Mouse (Mus musculus): ENCODE measurements around the gene Fam117b. TPM values are rescaled to one million over a fixed set of nuclear protein-coding genes. Genes with fewer than 3 reads are reported as not detected.
A peak's percentile ranks its signal among the peaks of the same experiment; 100 is the strongest.

Fam117b gene
- polyA plus RNA-seq (2014; fragmentation: Nextera tagmentation; extraction: Ambion mirVana): 18.5 and 18.9 TPM in 2 replicates

DNA sequence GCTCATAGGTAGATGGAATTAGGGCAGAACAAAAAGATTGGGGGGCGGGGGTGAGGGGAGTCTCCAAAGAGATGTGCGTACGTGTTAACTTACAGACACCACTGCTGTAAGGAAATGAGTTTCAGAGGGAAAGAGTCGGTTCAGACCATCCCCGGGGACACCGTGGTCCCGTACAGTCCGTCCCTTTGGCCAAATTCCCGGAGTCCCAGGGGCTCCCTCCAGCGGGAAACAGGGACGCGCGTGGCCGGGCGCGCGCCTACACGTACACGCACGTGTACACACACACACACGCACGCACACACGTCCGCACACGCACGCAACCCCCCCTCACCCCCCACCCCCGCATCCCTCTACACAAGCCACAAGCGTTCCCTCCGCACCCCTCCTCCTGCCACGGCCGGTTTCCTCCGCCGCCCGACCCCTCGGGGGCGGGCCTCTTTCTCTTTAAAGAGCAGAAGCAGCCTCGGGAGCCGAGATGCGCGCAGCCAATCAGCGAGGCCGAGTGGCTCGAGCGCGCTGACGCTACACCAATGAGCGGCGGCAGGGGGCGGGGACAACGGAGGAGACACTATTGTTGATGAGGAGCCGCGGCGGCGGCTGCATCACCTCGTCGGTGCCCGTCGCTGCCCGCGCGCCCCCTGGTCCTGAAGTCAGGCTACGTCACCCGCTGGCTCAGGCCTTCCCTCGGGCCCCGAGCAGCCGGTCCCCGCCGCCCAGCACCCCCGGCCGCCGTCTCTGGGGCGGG, at the start of gene Fam117b:
Gene Fam117b, plus strand, starts transcription at position 594 of the 745 bp plus-strand sequence.
- Histone ChIP-seq H3K4me1 (ENCODE audit: control insufficient read depth, insufficient read depth, low read length) (peaks cover 10% of the 10 kb centered on the region), H3K4me2 (ENCODE audit: low read depth) (peak within 1 kb of the TSS; percentile 80), H3K27me3 (ENCODE audit: control insufficient read depth, insufficient read depth, low read length) (no peaks in the 10 kb centered on the region), H3K9me3 (ENCODE audit: control insufficient read depth, low read length) (no peaks in the 10 kb centered on the region), H3K36me3 (ENCODE audit: control insufficient read depth, insufficient read depth, low read length) (no peaks in the 10 kb centered on the region), H3K27ac (ENCODE audit: low read depth, low read length) (peak within 1 kb of the TSS; percentile 98), H3K4me3 (ENCODE audit: low read depth, low read length) (peak within 1 kb of the TSS; percentile 100), H3K9ac (ENCODE audit: low read length) (peak within 1 kb of the TSS; percentile 97)
- ATAC-seq (ENCODE audit: insufficient read depth, low FRiP score, low TSS enrichment) (peak; percentile 98), DNase-seq (ENCODE audit: low spot score) (peak; percentile 99)
- under 1% methylated on average over 48 of the region's 72 CpGs for WGBS

DNA sequence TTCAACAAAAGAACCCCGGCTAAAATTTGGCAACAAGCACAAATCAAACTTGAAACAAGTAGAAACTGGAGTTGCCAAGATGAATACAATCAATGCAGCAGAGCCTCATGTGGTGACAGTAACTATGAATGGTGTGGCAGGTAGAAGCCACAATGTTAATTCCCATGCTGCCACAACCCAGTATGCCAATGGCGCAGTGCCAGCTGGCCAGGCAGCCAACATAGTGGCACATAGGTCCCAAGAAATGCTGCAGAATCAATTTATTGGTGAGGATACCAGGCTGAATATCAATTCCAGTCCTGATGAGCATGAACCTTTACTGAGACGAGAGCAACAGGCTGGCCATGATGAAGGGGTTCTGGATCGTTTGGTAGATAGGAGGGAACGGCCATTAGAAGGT, 44.8 kb upstream of the Fam117b start:
- Histone ChIP-seq H3K9ac (ENCODE audit: low read length) (no peak overlapping the region), H3K4me3 (ENCODE audit: low read depth, low read length) (no peak overlapping the region), H3K27ac (ENCODE audit: low read depth, low read length) (no peak overlapping the region), H3K4me2 (ENCODE audit: low read depth) (no peak overlapping the region), H3K9me3 (ENCODE audit: control insufficient read depth, low read length) (no peaks in the 10 kb centered on the region), H3K27me3 (ENCODE audit: control insufficient read depth, insufficient read depth, low read length) (no peaks in the 10 kb centered on the region), H3K36me3 (ENCODE audit: control insufficient read depth, insufficient read depth, low read length) (peaks cover 10% of the 10 kb centered on the region), H3K4me1 (ENCODE audit: control insufficient read depth, insufficient read depth, low read length) (no peaks in the 10 kb centered on the region)
- DNase-seq (ENCODE audit: low spot score) (no peak), ATAC-seq (ENCODE audit: insufficient read depth, low FRiP score, low TSS enrichment) (no peak)
- 95% methylated on average over 5 of the region's 5 CpGs for WGBS

DNA sequence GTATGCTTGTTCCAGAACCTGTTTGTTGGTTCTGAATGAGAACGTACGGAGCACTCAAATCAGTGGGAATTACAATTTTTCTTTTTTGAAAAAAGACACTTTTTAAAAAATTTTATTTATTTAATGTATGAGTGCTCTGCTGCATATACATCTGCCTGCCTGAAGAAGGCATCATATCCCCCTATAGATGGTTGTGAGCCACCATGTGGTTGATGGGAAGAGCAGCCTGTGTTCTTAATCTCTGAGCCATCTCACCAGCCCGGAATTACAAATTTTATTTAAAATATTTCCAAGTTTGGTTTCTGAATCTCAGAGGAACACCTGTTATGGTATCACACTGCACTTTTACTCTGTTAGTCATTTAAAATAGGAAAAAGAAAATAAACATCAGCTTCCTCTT, 38.8 kb upstream of the Fam117b start:
- Histone ChIP-seq H3K27me3 (ENCODE audit: control insufficient read depth, insufficient read depth, low read length) (no peaks in the 10 kb centered on the region), H3K4me3 (ENCODE audit: low read depth, low read length) (no peak overlapping the region), H3K9ac (ENCODE audit: low read length) (no peak overlapping the region), H3K4me2 (ENCODE audit: low read depth) (no peak overlapping the region), H3K27ac (ENCODE audit: low read depth, low read length) (no peak overlapping the region), H3K36me3 (ENCODE audit: control insufficient read depth, insufficient read depth, low read length) (no peaks in the 10 kb centered on the region; the same call in 1 of the 2 replicates), H3K9me3 (ENCODE audit: control insufficient read depth, low read length) (no peaks in the 10 kb centered on the region), H3K4me1 (ENCODE audit: control insufficient read depth, insufficient read depth, low read length) (no peaks in the 10 kb centered on the region)
- DNase-seq (ENCODE audit: low spot score) (no peak), ATAC-seq (ENCODE audit: insufficient read depth, low FRiP score, low TSS enrichment) (no peak)
- WGBS: 92% methylated on average over 3 of the region's 3 CpGs

DNA sequence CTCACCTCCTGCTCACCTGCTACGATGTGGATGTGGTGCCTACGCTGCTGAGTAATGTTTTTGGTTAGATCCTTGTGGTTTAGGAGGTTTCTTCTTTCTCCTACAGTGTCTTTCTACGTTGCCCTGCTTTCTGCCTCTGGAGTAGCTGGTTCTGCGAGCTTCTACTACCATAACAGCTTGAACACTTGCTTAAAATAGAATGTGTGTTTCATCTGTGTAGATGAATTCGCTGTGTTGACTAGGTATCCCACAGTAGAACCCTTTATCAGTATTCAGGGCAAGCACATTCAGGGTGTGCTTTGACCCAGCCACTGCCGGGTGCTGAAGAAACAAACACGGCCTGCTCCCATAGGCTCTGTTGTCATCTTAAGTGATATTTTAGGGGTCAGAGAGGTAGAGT, 34.7 kb upstream of the Fam117b start:
- no peaks in the 10 kb centered on the region for H3K9me3 ChIP-seq (ENCODE audit: control insufficient read depth, low read length)
- H3K4me1 ChIP-seq (ENCODE audit: control insufficient read depth, insufficient read depth, low read length): no peaks in the 10 kb centered on the region
- H3K9ac ChIP-seq (ENCODE audit: low read length): no peak overlapping the region
- H3K4me3 ChIP-seq (ENCODE audit: low read depth, low read length): no peak overlapping the region
- no peak overlapping the region for H3K4me2 ChIP-seq (ENCODE audit: low read depth)
- no peaks in the 10 kb centered on the region for H3K36me3 ChIP-seq (ENCODE audit: control insufficient read depth, insufficient read depth, low read length)
- no peaks in the 10 kb centered on the region for H3K27me3 ChIP-seq (ENCODE audit: control insufficient read depth, insufficient read depth, low read length)
- ATAC-seq (ENCODE audit: insufficient read depth, low FRiP score, low TSS enrichment) (no peak), DNase-seq (ENCODE audit: low spot score) (no peak)
- H3K27ac ChIP-seq (ENCODE audit: low read depth, low read length): no peak overlapping the region
- 92% methylated on average over 7 of the region's 7 CpGs for WGBS

DNA sequence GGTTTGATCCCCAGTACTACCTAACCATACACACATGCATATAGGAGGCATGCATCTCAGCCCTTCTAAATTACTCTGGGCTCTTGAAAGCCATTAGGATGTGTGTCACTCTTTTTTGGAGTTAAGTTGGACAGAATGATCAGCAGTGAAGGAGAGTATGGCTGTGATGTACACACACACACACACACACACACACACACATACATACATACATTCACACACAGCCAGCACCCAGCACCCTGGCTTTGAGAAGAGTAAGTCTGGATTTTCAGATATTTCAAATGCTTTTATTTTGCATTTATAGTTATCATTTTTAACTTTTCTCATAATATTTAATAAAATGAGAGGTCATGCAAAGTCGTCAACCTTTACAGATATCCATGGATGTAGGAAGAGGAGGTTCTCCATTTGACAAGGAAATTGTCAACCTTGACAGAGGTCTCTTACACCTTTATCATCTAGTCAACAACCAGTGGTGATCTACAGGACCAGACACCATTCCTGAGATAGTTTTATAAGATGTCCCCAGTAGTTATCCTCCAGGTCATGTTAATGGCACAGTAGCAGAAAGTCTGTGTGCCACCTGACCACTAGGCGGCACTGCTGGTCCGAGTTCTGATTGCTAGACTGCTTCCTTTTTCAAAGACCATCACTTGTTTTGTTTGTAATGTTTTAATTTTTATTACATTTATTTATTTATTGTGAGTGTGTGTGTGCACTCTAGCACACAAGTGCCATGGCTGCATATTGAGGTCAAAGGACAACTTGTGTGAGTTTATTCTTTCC, 29.3 kb upstream of the Fam117b start:
- H3K4me3 ChIP-seq (ENCODE audit: low read depth, low read length): no peak overlapping the region
- WGBS: 32% methylated on average over 3 of the region's 3 CpGs
- no peaks in the 10 kb centered on the region; the same call in 1 of the 2 replicates for H3K4me1 ChIP-seq (ENCODE audit: control insufficient read depth, insufficient read depth, low read length)
- no peak overlapping the region for H3K27ac ChIP-seq (ENCODE audit: low read depth, low read length)
- peak; percentile 60 for DNase-seq (ENCODE audit: low spot score)
- no peaks in the 10 kb centered on the region for H3K27me3 ChIP-seq (ENCODE audit: control insufficient read depth, insufficient read depth, low read length)
- no peaks in the 10 kb centered on the region for H3K36me3 ChIP-seq (ENCODE audit: control insufficient read depth, insufficient read depth, low read length)
- no peak overlapping the region for H3K9ac ChIP-seq (ENCODE audit: low read length)
- peak; percentile 48; the same call in 1 of the 2 replicates for ATAC-seq (ENCODE audit: insufficient read depth, low FRiP score, low TSS enrichment)
- no peak overlapping the region for H3K4me2 ChIP-seq (ENCODE audit: low read depth)
- H3K9me3 ChIP-seq (ENCODE audit: control insufficient read depth, low read length): no peaks in the 10 kb centered on the region

DNA sequence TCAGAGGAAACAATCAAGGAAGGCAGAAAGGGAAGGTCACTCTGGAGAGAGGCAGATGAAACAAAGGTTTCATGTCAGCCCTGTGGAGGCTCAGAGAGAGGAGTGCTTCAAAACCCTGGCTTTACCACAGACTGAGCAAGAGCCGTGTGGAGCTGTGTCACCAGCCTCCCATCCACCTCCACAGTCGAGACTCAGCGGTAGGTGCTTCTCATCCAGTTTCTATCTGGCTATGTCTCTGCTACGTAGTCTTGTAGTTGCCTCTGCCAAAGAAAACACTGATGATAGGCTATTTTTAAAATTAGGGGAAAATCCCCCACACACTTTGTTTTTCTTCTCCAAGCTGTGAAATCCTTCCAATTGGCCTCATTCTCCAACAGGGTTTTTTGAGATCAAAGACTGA, 25.9 kb upstream of the Fam117b start:
- ATAC-seq (ENCODE audit: insufficient read depth, low FRiP score, low TSS enrichment) (no peak), DNase-seq (ENCODE audit: low spot score) (no peak)
- Histone ChIP-seq H3K9ac (ENCODE audit: low read length) (no peak overlapping the region), H3K27me3 (ENCODE audit: control insufficient read depth, insufficient read depth, low read length) (no peaks in the 10 kb centered on the region), H3K36me3 (ENCODE audit: control insufficient read depth, insufficient read depth, low read length) (no peaks in the 10 kb centered on the region), H3K9me3 (ENCODE audit: control insufficient read depth, low read length) (no peaks in the 10 kb centered on the region), H3K4me3 (ENCODE audit: low read depth, low read length) (no peak overlapping the region), H3K27ac (ENCODE audit: low read depth, low read length) (no peak overlapping the region), H3K4me1 (ENCODE audit: control insufficient read depth, insufficient read depth, low read length) (no peaks in the 10 kb centered on the region; the same call in 1 of the 2 replicates), H3K4me2 (ENCODE audit: low read depth) (no peak overlapping the region)
- WGBS: 63% methylated on average over 4 of the region's 4 CpGs

DNA sequence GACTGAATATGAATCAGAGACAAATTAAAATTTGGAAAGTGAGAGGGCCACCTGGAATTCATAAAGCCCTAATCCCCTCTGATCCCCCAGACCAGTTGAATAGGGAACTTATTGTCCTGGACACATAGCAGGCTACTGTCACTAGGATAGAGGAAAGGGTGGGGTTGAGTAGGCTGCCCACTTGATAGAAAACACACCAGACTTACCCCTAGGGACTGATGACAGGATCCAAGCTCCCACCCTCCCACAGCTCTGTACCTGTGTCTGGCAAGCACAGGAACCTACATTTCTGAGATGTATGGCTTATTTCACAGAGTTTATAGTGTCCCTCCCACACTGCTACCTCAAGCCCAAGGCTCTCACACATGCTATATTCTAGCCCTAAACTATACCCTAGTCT, 24.8 kb upstream of the Fam117b start:
- no peak overlapping the region for H3K9ac ChIP-seq (ENCODE audit: low read length)
- ATAC-seq (ENCODE audit: insufficient read depth, low FRiP score, low TSS enrichment) (no peak), DNase-seq (ENCODE audit: low spot score) (no peak)
- H3K4me1 ChIP-seq (ENCODE audit: control insufficient read depth, insufficient read depth, low read length): no peaks in the 10 kb centered on the region; the same call in 1 of the 2 replicates
- no peaks in the 10 kb centered on the region for H3K36me3 ChIP-seq (ENCODE audit: control insufficient read depth, insufficient read depth, low read length)
- no peaks in the 10 kb centered on the region for H3K9me3 ChIP-seq (ENCODE audit: control insufficient read depth, low read length)
- H3K4me2 ChIP-seq (ENCODE audit: low read depth): no peak overlapping the region
- H3K27ac ChIP-seq (ENCODE audit: low read depth, low read length): no peak overlapping the region
- H3K27me3 ChIP-seq (ENCODE audit: control insufficient read depth, insufficient read depth, low read length): no peaks in the 10 kb centered on the region
- H3K4me3 ChIP-seq (ENCODE audit: low read depth, low read length): no peak overlapping the region

DNA sequence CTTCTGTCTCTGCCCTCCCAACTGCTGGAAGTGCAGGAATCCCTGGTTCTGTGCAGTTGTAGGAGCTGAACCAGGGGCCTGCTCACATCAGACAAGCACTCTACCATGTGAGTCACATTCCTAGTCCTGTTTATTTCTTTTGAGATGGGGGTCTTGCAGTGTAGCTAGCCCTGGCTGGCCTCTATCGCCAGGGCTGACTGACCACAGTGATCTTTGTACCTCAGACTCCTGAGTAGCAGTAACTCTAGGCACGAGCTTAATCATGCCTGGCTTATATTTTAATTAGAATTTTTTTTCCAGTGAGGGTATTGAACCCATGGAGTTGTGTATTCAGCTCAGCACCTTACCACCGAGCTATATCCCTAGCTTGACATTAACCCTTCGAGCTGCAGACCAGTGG, 21.6 kb upstream of the Fam117b start:
- no peaks in the 10 kb centered on the region for H3K27me3 ChIP-seq (ENCODE audit: control insufficient read depth, insufficient read depth, low read length)
- H3K36me3 ChIP-seq (ENCODE audit: control insufficient read depth, insufficient read depth, low read length): no peaks in the 10 kb centered on the region
- no peak overlapping the region for H3K27ac ChIP-seq (ENCODE audit: low read depth, low read length)
- no peak overlapping the region for H3K4me2 ChIP-seq (ENCODE audit: low read depth)
- no peak overlapping the region for H3K4me3 ChIP-seq (ENCODE audit: low read depth, low read length)
- ATAC-seq (ENCODE audit: insufficient read depth, low FRiP score, low TSS enrichment): no peak
- no peaks in the 10 kb centered on the region for H3K9me3 ChIP-seq (ENCODE audit: control insufficient read depth, low read length)
- no peak for DNase-seq (ENCODE audit: low spot score)
- no peak overlapping the region for H3K9ac ChIP-seq (ENCODE audit: low read length)
- no peaks in the 10 kb centered on the region; the same call in 1 of the 2 replicates for H3K4me1 ChIP-seq (ENCODE audit: control insufficient read depth, insufficient read depth, low read length)
- 85% methylated on average over 4 of the region's 4 CpGs for WGBS

Measured in neural tube, embryonic 11.5 days (tissue).